Mouse (Mus musculus): ENCODE measurements at regions not wholly inside any gene's neighbourhood (a gene's known extent, or its start where the extent isn't known, plus 50 kb on each side); places are given as distances from the start of the nearest gene placed in this dataset.

DNA sequence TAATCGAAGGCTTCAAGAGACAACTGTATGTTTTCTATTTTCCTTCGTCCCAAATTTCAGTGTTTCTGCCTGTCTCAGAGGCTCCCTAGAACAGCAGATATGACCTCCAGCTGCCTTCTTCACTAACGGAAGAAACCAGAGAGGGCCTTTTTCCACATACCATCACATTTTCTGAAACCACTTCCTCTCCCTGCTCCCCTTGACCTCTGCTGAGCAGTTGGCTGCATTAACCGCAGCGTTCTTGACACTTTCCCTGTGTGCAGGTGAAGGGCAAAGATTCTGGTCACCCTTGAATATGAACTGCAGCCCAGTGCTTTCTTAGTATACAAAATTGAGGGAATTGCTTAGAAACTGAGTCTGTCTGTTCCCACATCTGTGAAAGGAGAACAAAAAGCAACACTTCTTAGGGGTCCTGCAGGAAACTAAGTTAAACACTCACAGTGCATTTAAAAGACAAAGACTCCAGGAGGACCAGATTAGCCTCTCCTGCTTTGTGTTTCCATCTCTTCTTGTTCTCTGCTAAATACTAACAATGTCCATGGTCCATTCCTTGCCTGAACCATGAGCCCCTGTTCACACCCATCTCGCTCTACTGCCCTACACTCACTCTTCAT, 98.4 kb downstream of the Akap11 start:
- intact Hi-C loops (cut with DNase I; ENCODE audit: low total_unique reads): no loop called here
- no peak for DNase-seq

DNA sequence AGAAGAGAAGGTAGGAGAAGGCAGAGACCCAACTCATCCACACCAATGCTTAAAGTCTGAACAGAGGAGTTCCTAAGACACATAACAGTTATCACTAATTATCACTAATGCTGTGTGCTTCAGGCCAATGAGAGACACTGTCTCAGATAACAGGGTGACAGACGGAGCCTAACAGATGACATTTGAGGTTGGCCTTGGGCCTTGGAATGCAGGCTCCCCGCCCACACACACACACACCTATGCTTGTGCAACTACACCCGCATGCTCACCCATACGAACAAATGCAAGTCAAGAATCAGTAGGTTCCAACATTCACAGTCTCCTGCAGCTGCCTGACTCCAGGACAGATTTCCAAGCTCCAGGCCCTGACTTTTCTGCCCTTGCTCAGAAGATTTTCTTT, 100.0 kb downstream of the Akap11 start:
- no peak for DNase-seq
- intact Hi-C loops (cut with DNase I; ENCODE audit: low total_unique reads): no loop called here

DNA sequence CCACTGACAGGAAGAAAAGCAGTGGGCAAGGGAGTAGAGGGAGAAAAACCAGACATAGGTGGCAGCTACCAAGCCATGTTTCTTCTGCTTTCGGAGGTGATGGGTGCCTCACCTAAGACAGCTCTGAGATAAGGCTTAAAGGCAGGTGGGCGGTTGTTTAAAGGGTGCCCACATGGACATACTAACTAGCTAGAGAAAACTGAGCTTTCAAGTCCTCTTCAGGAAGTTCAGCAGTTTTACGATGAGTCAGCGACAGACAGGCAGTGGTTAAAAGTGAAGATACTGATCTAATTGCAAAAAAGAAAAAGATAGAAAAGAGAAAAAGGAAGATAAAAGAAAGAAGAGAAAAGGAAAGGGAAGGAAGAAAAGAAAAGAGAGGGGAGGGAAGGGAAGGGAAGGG, 100.6 kb downstream of the Akap11 start:
- DNase-seq: no peak
- intact Hi-C loops (cut with DNase I; ENCODE audit: low total_unique reads): no loop called here

DNA sequence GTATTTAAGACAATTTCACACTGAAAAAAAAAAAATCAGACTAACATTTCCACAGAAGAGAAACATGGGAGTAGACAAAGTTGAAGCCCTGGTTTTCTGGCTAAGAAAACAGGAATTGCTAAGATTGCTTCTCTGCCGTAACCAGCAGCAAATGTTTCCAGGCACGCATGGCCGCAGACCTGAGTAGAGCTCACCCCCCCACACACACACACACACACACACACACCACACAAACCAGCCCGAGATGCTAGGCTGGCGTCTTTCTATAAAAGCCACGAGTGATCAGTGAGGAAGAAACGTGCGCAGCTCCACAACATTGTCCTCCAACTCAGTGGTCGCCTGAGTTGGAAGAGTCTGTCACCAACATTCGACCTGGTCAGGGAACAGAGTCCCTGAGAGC, 101.0 kb downstream of the Akap11 start:
- no peak for DNase-seq
- intact Hi-C loops (cut with DNase I; ENCODE audit: low total_unique reads): no loop called here

DNA sequence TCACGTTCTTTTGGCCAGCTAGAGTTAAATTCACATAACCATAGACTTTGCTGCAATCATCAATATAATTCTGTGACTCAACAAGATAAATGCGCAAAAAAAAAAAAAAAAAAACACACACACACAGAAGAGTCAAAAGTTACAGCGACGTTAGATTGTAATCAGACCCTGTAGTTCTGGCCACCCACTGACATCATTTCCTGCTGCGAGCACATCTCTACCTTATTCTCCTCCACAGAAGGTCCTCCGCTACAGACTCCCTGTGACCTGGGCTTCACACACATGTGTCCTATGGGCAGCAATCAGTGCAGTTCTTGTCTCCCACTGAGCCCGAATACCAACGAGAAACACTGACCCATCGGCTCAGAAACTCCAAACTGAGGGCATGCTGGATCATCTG, 101.9 kb downstream of the Akap11 start:
- DNase-seq: no peak
- intact Hi-C loops (cut with DNase I; ENCODE audit: low total_unique reads): no loop called here

DNA sequence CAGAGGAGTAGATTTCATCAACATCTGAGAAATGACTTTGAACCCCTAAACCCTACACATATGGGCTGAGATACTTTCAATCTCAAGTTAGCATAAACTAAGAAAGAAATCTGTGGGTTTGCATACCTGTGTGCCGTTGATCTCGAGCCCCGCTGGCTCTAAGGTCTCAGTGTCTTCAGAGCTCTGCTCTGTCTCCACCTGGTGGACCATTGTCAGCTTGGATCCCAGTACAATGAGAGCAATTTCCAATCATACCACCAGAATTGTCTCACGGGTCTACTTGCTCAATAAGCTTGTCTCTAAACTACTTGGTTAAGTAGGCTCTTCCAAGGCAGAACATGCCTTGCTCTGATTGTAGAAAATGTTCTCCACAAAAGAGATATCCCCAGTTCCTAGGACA, 102.5 kb downstream of the Akap11 start:
- intact Hi-C loops (cut with DNase I; ENCODE audit: low total_unique reads): no loop called here
- DNase-seq: no peak

DNA sequence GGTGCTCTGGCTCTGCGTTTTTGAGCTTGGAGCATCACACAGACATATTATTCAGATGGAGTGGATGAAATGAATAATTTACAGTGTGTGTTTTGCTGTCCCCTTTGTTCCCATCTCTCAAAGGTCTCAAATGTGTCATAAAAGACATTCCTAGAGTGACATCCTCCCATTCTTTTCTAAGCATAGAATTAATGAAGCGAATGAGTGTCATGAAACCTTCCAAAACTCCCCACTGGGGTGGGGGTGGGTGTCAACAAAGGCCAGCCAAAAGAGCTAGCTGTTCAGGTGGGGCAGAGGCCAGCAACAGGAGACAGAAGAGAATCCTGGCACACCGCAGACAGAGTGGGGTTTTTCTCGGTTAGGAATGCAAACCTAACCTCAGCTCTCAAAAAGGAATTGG, 104.1 kb downstream of the Akap11 start:
- DNase-seq: no peak
- intact Hi-C loops (cut with DNase I; ENCODE audit: low total_unique reads): no loop called here

DNA sequence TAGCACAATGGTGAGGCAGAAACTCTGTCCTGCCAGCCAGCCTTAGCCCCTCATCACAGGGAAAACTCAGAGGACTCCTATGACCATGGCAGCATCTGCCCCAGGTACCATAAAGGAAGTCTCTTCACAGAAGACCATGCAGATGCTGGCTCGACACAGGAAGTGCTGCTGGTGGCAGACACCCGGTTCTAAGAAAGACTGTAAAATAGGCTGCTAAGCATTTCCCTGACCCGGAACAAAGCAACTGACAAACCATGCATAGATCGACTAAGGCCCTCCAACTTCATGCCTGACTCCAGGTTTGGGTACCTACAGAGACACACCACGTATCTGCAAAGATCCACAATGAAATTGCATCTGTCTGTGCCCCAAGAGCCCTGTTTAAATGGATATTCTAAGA, 104.7 kb downstream of the Akap11 start:
- intact Hi-C loops (cut with DNase I; ENCODE audit: low total_unique reads): no loop called here
- no peak for DNase-seq

DNA sequence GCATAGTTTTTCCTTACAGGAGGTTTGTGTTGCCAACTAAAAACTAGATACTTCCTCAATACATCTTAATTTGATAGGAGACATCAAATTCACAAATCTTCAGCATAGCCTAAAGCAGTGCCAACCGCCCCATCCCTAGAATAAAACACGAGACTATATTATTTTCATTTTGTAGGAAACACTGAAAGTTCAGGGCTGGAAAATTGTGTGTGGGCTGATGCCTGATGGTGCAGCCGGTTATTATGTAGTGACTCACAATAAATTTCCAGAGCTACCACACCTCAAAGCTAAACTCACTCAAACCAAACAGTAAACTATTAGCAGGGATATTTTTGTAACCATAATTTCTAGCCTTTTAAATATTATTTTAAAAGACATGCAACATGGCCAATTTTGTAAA, 105.2 kb downstream of the Akap11 start:
- intact Hi-C loops (cut with DNase I; ENCODE audit: low total_unique reads): no loop called here
- no peak for DNase-seq

DNA sequence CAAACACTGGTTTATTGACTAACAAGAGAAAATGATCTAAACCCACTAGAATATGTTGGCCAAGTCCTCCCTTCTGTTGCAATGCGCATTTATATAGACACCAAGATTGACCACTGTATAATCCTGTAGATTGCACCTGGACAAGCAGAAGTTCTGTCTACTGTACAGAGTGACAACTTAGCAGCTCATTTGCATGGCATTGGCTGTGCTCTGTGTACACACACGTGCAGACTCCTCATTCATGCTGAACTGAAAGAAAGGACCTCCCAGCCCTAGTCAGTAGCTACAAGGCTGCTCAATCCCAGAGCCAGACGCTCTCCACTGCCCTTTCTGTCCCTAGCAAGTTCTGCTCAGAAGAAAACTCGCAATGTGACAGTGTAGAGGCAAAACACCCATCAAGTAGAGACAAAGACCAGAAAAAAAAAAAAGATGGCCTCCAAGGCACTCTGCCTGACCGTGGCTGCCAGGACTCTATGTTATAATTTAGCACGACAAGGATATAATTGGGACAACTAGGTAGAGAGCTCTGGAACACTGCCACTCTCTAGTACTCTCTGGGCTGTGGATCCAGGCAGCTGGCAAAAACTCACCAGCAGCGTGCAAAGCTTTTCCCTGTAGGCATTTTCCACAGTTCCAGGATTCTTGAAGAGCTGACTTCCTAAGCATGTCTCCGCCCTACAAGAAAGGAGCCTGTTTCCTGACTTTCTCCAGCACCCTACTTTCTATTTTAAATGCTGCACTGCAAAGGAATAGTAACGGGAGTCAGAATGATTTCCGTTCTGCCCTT, 108.2 kb downstream of the Akap11 start:
- intact Hi-C loops (cut with DNase I; ENCODE audit: low total_unique reads): no loop called here
- DNase-seq: no peak

DNA sequence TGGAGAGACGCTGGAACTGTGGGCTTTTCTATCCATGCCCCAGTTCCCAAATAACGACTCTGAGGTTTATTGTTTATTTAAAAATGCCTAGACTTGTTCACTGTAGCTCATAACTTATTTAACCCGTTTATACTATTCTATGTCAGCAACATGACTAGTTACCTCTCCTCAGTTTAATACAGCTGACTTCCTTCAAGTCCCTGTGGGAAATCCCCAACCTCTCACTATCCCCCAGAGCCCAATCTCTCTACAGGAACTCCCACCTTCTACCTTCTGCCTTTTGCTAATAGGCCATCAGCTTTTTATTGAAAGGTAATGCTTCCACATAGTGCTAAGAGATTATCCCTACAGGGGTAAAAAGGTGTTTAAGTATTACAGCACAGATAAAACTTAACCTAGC, 109.5 kb downstream of the Akap11 start:
- intact Hi-C loops (cut with DNase I; ENCODE audit: low total_unique reads): no loop called here
- DNase-seq: no peak

DNA sequence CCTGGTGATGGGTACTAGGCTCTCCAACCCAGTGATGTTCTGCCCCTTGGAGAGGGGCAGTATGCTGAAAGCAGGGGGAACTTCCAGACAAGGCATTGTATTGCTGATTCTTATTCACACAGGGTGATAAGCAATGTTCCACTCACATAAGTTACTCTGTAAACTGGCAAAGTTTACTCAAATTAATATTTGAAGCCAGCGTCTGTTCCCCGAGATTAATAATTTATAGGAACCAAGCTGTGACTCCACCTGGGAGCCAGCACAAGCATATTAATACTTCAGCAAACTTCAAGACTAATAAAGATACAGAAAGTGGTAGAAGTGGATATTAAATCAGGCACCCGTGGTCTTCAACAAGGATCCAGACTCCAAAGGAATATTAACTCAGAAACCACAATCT, 114.0 kb downstream of the Akap11 start:
- intact Hi-C loops (cut with DNase I; ENCODE audit: low total_unique reads): no loop called here

DNA sequence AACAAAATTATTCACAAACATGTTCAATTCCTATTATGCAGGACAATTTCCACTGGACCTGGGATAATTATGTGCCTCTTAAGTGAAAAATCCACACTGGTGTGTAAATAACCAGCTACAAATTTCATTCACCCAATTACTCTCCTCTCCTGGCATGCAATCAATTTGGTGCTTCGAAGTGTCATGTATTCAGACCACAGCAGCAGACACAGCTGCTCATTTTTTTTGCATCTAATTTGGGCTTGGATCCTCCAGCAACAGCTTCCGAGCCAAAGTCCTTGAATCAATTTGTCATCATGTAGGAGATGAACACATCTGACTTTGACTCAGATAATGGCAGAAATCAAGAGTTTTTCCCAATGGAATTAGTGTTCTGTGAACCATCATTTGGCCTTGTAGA, 113.1 kb upstream of the Tnfsf11 start:
- DNase-seq: no peak
- intact Hi-C loops (cut with DNase I; ENCODE audit: low total_unique reads): no loop called here

More for the DNA sequence above, 114.0 kb downstream of the Akap11 start:
- DNase-seq: no peak

DNA sequence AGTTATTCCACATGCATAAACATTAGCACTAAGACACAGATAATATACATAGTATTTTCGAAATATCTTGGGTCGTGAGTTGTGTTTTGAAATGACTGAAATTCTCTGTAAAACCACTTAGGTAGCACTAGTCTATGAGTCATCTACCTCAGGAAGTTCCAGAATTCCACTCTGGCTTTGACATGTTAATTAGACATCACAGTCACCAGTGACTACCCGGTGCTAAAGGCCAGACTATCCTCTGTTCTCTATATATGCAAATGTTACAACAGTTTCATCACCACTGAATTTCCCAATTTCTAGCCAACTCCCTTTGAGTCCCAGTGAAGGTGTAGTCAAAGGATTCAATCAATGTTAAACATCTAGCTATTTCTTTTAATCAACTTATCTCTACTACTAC, 112.3 kb upstream of the Tnfsf11 start:
- intact Hi-C loops (cut with DNase I; ENCODE audit: low total_unique reads): no loop called here
- no peak for DNase-seq

DNA sequence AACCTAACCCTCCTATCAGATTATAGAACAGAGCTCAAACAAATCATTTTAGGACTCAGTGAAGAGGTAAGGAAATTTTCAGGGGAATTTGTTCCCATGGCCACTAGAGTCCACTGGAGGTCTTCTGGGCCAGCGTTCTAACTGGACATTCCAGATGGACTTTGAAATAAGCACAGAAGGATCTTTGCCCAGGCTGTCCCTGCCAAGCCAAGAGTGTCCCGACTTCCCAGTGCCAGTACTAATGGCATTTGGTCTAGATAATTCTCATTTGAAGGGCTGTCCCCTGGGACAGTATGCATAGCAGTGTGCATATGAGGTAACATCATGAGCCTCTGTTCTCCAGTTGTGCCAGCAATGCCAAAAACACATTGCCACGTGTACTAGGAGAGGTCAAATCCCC, 97.7 kb upstream of the Tnfsf11 start:
- intact Hi-C loops (cut with DNase I; ENCODE audit: low total_unique reads): no loop called here
- no peak for DNase-seq

DNA sequence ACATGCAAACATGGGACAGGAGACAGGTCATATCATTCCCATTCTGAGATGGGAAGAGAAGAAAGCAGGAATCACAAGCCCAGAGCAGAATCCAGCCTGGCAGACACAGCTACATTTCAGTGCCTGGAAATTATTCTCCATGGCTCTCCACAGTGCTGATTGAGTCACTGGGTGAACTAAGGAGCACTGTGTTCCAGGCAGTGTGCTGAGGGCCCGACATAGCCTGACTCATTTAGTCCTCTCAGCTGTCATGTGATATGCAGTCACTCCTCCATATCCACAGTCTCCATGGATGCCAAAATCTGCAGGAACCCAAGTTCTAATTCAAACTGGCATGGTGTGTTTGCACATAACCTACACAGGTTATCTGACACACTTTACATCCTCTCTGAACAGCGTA, 90.1 kb upstream of the Tnfsf11 start:
- intact Hi-C loops (cut with DNase I; ENCODE audit: low total_unique reads): no loop called here
- no peak for DNase-seq

DNA sequence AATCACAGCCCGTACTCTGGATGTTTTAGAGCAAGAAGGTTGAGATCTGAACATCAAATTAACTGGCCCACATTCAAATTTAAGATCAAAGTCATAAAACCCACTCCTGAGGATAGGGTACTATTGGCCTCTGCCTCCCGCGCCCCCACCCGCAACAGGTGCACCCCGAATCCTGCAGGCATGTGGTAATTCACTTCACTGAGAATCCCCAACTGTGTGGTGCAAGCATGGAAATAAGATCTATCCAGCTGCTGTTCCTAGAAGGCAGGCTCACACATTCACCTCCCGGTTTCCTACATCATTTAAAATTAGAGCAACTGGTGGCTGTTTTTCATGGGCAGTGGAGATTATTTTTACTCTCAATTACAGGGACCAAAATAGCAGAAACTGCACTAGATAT, 87.8 kb upstream of the Tnfsf11 start:
- intact Hi-C loops (cut with DNase I; ENCODE audit: low total_unique reads): no loop called here
- no peak for DNase-seq

DNA sequence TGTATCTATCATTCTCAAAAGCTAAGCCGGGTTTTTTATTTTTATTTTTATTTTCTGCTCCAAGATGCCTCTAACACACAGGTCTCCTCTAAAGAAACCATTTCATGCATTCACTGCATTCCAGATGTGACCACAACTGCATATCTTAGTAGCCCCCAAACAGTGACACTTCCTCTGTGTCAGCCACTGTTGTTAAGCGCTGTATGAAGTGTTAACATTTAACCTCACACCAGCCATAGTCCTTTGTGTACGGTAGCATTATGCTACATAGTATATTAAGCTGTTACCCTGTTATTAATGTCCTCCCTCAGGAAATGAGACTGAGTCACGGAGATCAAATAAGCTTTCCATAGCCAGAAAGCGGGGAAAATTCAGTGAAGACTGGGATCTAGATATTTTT, 79.2 kb upstream of the Tnfsf11 start:
- intact Hi-C loops (cut with DNase I; ENCODE audit: low total_unique reads): no loop called here
- DNase-seq: no peak

DNA sequence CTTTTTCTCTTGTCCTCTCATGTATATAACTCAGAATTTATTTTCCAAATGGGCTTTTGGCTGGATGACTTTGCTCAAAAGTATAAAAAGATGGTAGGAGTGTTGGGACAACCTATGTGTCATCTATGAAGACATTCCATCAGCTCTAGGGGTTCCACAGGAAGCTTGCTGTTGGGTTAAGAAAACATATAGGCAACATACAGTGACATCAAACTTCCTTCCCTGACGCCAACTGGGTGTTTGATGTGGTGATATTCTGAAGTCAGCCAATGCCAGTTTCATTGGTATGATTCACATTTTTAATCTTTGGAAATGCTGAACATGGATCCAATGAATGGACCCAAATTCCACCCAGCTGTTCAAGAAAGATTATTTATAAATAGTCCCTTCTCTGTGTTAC, 76.5 kb upstream of the Tnfsf11 start:
- intact Hi-C loops (cut with DNase I; ENCODE audit: low total_unique reads): no loop called here
- DNase-seq: no peak

DNA sequence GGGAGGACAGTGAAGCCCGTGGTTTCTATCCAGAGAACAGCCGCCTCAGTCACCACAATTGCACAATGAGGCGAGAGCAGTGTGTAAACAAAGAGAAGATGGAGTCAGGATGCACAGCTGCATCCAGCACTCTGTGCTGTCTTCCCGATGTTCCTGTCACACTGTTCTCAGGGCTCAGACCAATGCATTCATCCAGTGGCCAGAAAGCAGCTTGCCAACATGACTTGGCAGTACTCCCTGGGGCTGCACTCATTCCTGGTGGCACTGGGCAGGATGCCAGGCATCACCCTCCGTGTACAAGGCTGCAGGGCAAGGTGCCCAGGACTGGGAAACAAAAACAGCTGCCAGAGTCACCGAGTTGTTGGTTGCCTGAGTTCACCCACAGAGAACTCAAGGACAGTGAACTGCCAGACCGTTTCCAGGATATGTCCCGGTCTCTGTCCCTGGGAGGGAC, 75.4 kb upstream of the Tnfsf11 start:
- peak; percentile 85 for DNase-seq
- intact Hi-C loops (cut with DNase I; ENCODE audit: low total_unique reads): no loop called here

DNA sequence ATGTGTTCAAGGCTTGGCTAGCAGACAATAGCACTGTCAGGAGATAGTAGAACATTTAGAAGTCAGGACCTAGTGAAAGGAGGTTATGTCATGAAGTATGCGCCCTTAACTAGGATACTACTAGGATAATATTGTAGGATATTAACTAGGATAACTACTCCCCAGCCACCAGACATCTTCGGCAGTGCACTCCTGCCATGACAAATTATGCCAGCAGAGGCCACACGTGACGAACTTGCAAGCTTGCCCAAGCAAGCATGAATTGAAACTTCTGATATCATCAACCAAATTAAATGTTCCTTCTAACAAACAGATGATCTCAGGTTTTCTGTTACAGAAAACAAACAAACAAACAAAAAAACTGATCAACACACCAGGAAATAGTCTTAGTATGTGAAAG, 72.2 kb upstream of the Tnfsf11 start:
- intact Hi-C loops (cut with DNase I; ENCODE audit: low total_unique reads): no loop called here
- no peak for DNase-seq

DNA sequence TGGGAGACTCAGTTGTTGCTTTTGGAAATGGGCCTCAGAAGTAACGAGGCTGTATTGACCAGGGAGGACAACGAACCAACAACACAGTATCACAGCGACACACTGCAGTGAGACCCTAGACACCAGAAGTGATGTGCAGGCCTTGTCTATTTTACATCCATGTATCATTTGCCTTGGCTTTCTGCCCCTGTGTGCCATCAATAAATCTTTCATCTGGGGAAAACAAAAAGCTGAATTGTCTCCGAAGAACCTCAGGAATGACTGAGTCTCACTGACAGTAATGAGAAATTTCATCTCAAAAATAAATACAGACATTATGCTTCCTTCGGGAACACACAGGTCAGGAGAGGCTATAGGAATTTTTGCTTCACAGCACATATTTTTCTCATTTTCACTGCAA, 68.7 kb upstream of the Tnfsf11 start:
- DNase-seq: no peak
- intact Hi-C loops (cut with DNase I; ENCODE audit: low total_unique reads): no loop called here
